Mouse (Mus musculus): ENCODE measurements around the gene Gm10490.
"Not testable (repeated sequence)": the region's sequence is repeated elsewhere in the genome, so short reads cannot be mapped to it uniquely, and the experiment has no call there.

Gene Gm10490

GRCm38 (mm10) chrX:7909242-7909641 is at the start of gene Gm10490:
Gene Gm10490, plus strand, starts transcription at chrX:7909542.
- POLR2A ChIA-PET, result not testable (repeated sequence)
- CTCF ChIA-PET, result interaction anchor here in 1 of 4 experiments (1.1 kb wide), 1 partner anchor 107 kb away, joined by 3 read pairs; no protein-coding TSS in a partner anchor

GRCm38 (mm10) chrX:7863181-7863580 is 46.2 kb upstream of the Gm10490 start:
- ChIA-PET POLR2A (no interaction called here), CTCF (no interaction called here)

DNA sequence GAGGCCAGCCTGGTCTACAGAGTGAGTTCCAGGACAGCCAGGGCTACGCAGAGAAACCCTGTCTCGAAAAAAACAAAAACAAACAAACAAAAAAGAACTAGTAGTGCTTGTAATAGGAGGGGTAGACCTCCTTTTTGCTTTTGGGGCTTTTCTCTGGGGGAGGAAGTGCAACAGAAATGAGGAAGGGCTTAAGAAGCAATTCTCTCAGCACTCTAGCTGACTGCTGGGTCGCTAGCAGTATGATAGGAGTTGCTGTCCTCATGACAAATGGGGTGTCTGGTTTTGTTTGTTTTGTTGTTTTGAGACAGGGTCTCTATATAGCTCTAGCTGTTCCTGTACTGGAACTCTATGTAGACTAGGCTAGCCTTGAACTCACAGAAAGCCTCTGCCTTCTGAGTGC is 44.8 kb upstream of the Gm10490 start:
- ChIA-PET POLR2A (interaction anchor here in 2 of 4 experiments (1.3 to 1.7 kb wide), 2 partner anchors 14 to 19 kb away, joined by 3 to 4 read pairs; partner anchors contain the start of gene Pim2 (in 1 of the 2)), CTCF (interaction anchor here in 1 of 4 experiments (0.8 to 0.9 kb wide), 2 partner anchors 23 to 39 kb away, joined by 3 read pairs; no protein-coding TSS in a partner anchor)

GRCm38 (mm10) chrX:7865343-7865742 is 44.0 kb upstream of the Gm10490 start:
- ChIA-PET CTCF (interaction anchor here in 1 of 4 experiments (0.8 to 0.9 kb wide), 2 partner anchors 24 to 40 kb away, joined by 3 read pairs; no protein-coding TSS in a partner anchor), POLR2A (interaction anchor here in 2 of 4 experiments (0.7 to 1.7 kb wide), 2 partner anchors 9 to 13 kb away, joined by 3 to 4 read pairs; partner anchors contain the start of gene Pim2 (in 1 of the 2))

DNA sequence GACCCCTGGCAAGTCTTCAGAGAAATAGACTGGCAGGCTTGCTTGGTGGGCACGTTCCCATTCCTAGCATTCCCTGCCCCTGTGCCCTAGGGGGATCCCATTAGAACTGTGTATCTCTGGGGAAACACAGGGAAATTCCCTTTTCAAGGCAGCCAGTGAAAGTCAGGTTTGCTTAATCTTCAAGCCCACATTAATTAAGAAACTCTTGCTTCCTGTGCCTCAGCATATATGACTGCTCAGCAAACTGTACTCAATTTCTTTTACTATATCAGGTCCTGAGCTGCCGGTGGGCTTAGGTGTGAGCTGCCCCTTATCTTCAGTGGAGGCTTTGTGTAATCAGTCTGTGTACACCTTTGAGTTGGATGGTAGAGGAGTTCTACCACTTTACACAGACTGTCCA is 43.6 kb upstream of the Gm10490 start:
- ChIA-PET POLR2A (interaction anchor here in 2 of 4 experiments (0.7 to 1.7 kb wide), 3 partner anchors 10 to 83 kb away, joined by 3 to 9 read pairs (median 4); partner anchors contain the start of gene Pim2 (in 1 of the 2)), CTCF (no interaction called here)

- ChIA-PET POLR2A (interaction anchor here in 1 of 4 experiments (0.7 kb wide), 1 partner anchor 90 kb away, joined by 5 read pairs; no protein-coding TSS in a partner anchor), CTCF (no interaction called here)
Measured at GRCm38 (mm10) chrX:7867141-7867540, 42.2 kb upstream of the Gm10490 start.

DNA sequence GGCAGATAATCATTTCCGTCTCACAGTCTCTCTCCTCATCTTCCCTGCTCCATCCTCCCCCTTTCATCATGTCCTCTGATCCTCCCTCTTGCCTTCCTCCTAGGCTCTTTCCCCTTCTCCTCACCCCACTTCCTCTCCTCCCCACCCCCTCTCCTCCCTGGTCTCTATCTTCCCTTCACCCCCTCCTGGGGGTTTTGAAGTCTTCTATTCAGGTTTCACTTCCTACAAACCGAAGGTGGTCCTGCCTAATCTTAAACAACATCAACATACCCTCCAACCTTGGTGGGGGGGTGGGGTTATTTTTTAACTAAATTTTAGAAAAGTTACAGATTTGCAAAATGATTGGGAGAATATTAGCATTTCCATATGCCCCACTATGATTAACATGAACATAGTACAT is 40.8 kb upstream of the Gm10490 start:
- POLR2A ChIA-PET, result no interaction called here
- CTCF ChIA-PET, result no interaction called here

DNA sequence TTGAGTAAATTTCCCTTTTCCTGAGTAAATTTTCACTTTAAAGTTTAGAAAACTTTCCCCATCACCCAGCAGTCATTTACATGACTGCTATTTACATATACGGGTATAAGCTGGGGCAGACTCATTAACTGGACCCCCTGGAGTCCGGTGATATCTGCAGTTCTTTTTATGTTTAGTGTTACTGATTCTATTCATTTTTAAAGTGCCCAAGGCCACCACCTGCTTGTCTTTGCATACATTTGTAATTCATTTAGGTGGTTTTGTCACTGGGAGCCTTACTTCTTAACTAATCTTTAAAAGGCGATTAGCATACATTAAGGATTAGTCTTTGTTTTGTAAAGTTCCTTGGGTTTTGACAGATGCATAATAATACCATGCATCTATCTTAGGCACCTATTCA is 39.5 kb upstream of the Gm10490 start:
- CTCF ChIA-PET, result interaction anchor here in 2 of 4 experiments (0.5 to 0.8 kb wide), 4 partner anchors 10 to 322 kb away, joined by 3 to 5 read pairs (median 4); no protein-coding TSS in a partner anchor
- POLR2A ChIA-PET, result interaction anchor here in 3 of 4 experiments (0.7 to 1.8 kb wide), 14 partner anchors 10 to 263 kb away, joined by 3 to 7 read pairs (median 3); partner anchors contain the start of genes Hdac6 (in 2 of the 3), Otud5 (in 2 of the 3), Slc35a2 (in 1 of the 3) and Wdr13 (in 1 of the 3)

- POLR2A ChIA-PET, result interaction anchor here in 1 of 4 experiments (1.1 to 1.2 kb wide), 2 partner anchors 13 to 21 kb away, joined by 4 read pairs; partner anchors contain the start of genes Pqbp1 and Timm17b
- CTCF ChIA-PET, result no interaction called here
Measured at GRCm38 (mm10) chrX:7878007-7878419, 31.3 kb upstream of the Gm10490 start, which contains the start of gene Pim2. Gene Pim2, plus strand, starts transcription at chrX:7878262.

- ChIA-PET POLR2A (interaction anchor here in 1 of 4 experiments (1.1 kb wide), 1 partner anchor 13 kb away, joined by 4 read pairs; no protein-coding TSS in a partner anchor), CTCF (no interaction called here)
Measured at GRCm38 (mm10) chrX:7878495-7878894, 30.8 kb upstream of the Gm10490 start.

DNA sequence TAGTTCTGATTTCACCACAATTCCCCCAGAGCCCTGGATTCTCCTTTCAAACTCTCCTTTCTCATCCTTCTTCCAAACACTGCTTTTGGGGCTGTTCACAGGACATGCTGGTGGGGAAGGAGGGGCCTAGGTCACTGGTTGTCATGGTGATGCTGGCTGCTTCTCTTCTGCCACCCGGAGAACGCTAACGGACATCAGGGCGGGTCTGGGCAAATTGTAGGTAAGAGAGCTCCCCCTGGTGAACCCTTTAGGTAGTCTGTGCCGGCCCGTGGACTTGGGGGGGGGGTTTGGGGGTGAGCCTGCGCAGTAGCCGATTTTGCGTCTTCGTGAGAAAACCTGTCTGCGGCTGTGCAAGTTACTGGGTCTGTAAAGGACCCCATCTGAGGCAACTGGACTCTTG is 29.5 kb upstream of the Gm10490 start:
- ChIA-PET CTCF (interaction anchor here in 2 of 4 experiments (0.6 to 1.0 kb wide), 10 partner anchors 10 to 839 kb away, joined by 3 to 11 read pairs (median 4); partner anchors contain the start of genes Ccnb3 (in 1 of the 2) and Hdac6 (in 1 of the 2)), POLR2A (interaction anchor here (0.6 to 1.0 kb wide), 8 partner anchors 10 to 977 kb away, joined by 3 to 5 read pairs (median 3); partner anchors contain the start of genes Pqbp1 (in 1 of the 4) and Timm17b (in 1 of the 4))

GRCm38 (mm10) chrX:7883841-7884567 is 25.3 kb upstream of the Gm10490 start, which contains the start of gene Slc35a2:
Gene Slc35a2, plus strand, starts transcription at chrX:7884028.
- CTCF ChIA-PET, result no interaction called here
- POLR2A ChIA-PET, result interaction anchor here in 2 of 4 experiments (0.6 to 3.5 kb wide), 21 partner anchors 9 to 508 kb away, joined by 3 to 15 read pairs (median 3); partner anchors contain the start of genes Pqbp1 (in 2 of the 2), Timm17b (in 2 of the 2), Eras (in 1 of the 2) and Rbm3 (in 1 of the 2)

GRCm38 (mm10) chrX:7898211-7898610 is 11.1 kb upstream of the Gm10490 start:
- ChIA-PET POLR2A (interaction anchor here in 2 of 4 experiments (0.6 to 2.3 kb wide), 7 partner anchors 13 to 134 kb away, joined by 3 to 15 read pairs (median 3); partner anchors contain the start of genes Slc35a2 (in 2 of the 2) and Otud5 (in 1 of the 2)), CTCF (interaction anchor here in 3 of 4 experiments (0.5 to 1.6 kb wide), 4 partner anchors 10 to 206 kb away, joined by 3 to 4 read pairs (median 4); no protein-coding TSS in a partner anchor)

DNA sequence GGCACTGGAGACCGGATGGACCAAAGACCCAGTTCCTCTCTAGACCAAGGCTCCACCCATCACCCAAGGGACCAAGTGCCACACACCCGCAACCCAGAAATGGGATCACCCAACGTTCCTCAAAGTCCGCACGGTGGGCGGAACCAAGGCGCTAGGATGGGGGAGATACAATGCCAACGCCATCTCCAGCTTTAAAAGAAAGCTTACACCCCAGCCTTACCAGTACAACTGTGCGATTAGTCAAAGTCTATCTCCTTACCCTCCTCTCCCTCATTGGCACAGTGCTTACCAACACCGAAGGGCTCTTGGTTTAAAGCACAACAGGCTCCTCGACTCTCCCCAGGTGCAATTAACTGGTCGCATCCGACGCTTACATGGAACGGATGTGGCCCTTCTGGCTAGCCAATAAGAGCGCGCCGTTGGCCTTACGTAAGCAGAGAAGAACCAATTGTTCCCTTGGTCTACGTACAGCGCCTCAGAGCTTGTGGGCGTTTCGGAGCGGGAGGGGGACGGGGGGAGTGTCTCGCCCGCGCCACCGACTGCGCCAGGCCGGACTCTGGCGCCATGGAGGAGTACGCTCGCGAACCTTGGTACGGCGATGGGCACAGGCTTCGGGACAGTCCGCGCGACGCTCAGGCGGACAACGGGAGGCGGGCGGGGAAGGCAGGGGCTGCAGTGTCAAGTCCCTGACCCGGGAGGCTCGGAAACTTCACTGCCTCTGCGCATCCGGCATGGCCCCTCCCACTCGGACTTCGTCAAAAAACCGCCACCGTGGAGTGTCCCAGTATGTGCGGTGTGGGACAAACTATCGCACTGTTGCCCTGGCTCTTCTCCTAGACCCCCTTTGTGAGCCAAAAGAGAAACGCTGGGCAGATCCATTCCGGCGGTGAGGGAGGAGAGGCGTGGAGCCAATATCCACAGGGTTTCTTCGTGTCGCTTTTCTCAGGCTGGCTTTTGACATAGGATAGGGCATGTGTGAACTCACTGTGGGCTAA is 10.2 kb upstream of the Gm10490 start, which contains the start of the genes Pqbp1 and Timm17b:
Pqbp1 (minus strand) TSS at position 390 of the 995 bp plus-strand sequence.
Timm17b (plus strand) TSS at position 478 of the 995 bp plus-strand sequence.
- POLR2A ChIA-PET, result interaction anchor here in 3 of 4 experiments (0.6 to 2.3 kb wide), 21 partner anchors 9 to 175 kb away, joined by 3 to 15 read pairs (median 3); partner anchors contain the start of genes Slc35a2 (in 2 of the 3), Hdac6 (in 1 of the 3), Otud5 (in 1 of the 3) and Suv39h1 (in 1 of the 3)
- CTCF ChIA-PET, result interaction anchor here in 3 of 4 experiments (0.5 to 1.6 kb wide), 6 partner anchors 11 to 205 kb away, joined by 3 to 4 read pairs (median 3); no protein-coding TSS in a partner anchor

DNA sequence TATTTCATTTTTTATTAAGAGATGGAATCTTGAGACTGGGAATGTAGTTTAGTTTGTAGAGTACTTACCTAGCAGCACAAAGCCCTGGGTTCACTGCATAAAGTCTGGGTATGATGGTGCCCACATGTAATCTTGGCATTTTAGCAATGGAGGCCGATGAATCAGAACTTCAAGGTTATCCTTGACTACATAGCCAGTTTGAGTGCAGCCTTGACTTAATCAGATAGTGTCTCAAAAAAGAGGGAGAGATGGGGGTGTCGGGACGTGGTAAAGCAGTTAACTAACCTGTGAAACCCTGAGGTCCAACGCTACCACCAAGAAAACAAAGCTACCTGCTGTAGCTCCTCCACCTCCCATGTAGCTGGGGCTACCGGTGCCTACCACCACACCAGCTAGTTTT is 4.9 kb upstream of the Gm10490 start:
- ChIA-PET POLR2A (no interaction called here), CTCF (interaction anchor here in 1 of 4 experiments (0.8 kb wide), 1 partner anchor 111 kb away, joined by 3 read pairs; no protein-coding TSS in a partner anchor)

GRCm38 (mm10) chrX:7907735-7908134 is 1.6 kb upstream of the Gm10490 start, which contains the start of gene Gm10491:
Gene Gm10491, minus strand, starts transcription at chrX:7907835.
- ChIA-PET CTCF (no interaction called here), POLR2A (no interaction called here)

- ChIA-PET CTCF (interaction anchor here in 1 of 4 experiments (0.6 kb wide), 1 partner anchor 102 kb away, joined by 3 read pairs; no protein-coding TSS in a partner anchor), POLR2A (interaction anchor here in 3 of 4 experiments (0.5 to 1.7 kb wide), 6 partner anchors 37 to 171 kb away, joined by 3 to 6 read pairs (median 4); partner anchors contain the start of gene Hdac6 (in 1 of the 3))
Measured at GRCm38 (mm10) chrX:7910473-7910872, 1.1 kb downstream of the Gm10490 start.

Data from embryonic stem cell, embryonic (primary cell).